Mouse (Mus musculus) heart, adult 2 months (tissue): ENCODE data around the gene Pogz. TPM values are rescaled to one million over a fixed set of nuclear protein-coding genes. Genes with fewer than 3 reads are reported as not detected.

Experiments used
- DNase-seq, 2 experiments: peaks; one replicate each; pipeline ENCODE4 v3.0.0; 2021
- H3K27ac ChIP-seq: fragments of 200-600 bp; 2 replicates; pipeline ENCODE4 v1.8.1; 2022
- H3K27me3 ChIP-seq: fragments of 200-500 bp; 2 replicates; pipeline ENCODE4 v1.6.1; 2012; ENCODE audit warnings: mild to moderate bottlenecking, low read length, inconsistent platforms, mixed read lengths; ENCODE audit not compliant: control insufficient read depth, insufficient read depth
- H3K36me3 ChIP-seq: fragments of 200-500 bp; 2 replicates; pipeline ENCODE4 v1.6.1; 2012; ENCODE audit warnings: low read length, inconsistent platforms; ENCODE audit not compliant: control insufficient read depth, insufficient read depth
- H3K4me1 ChIP-seq: fragments of 200-500 bp; 2 replicates; pipeline ENCODE4 v1.6.1; 2011; ENCODE audit warnings: low read length; ENCODE audit not compliant: control insufficient read depth, insufficient read depth
- H3K4me3 ChIP-seq: fragments of 200-600 bp; 2 replicates; pipeline ENCODE4 v1.8.1; 2022
- H3K79me2 ChIP-seq: fragments of 200-500 bp; replicated peaks from 2 replicates; pipeline ENCODE4 v1.6.1; 2012; ENCODE audit warnings: mild to moderate bottlenecking, inconsistent platforms, low read length, moderate library complexity, mixed read lengths; ENCODE audit not compliant: control insufficient read depth, insufficient read depth
- H3K9ac ChIP-seq: fragments of 200-500 bp; 2 replicates; pipeline ENCODE4 v1.6.1; 2012; ENCODE audit warnings: low read depth, mild to moderate bottlenecking, control low read depth, inconsistent platforms, low read length, mixed read lengths
- CTCF ChIP-seq: fragments of 200-600 bp; IDR thresholded peaks from 2 replicates; pipeline ENCODE4 v1.8.1; 2022; ENCODE audit warnings: antibody characterized with exemption, mild to moderate bottlenecking, moderate library complexity
- EP300 ChIP-seq: fragments of 200-500 bp; IDR thresholded peaks from 2 replicates; pipeline ENCODE4 v1.6.1; 2011; ENCODE audit warnings: low read depth, low read length, control low read depth; ENCODE audit not compliant: insufficient read depth
- POLR2A ChIP-seq: fragments of 200-500 bp; IDR thresholded peaks from 2 replicates; pipeline ENCODE4 v1.6.1; 2011; ENCODE audit warnings: mild to moderate bottlenecking, low read depth, low read length, control low read depth; ENCODE audit not compliant: insufficient read depth
- WGBS: fragments of 180-500 bp; shearing (Covaris S2); methylation state at CpG from one replicate; pipeline ENCODE4 v1.1.7; 2018; 5-methylcytosine and 5-hydroxymethylcytosine counted together
- intact Hi-C: fragments of 180-260 bp; cut with DNase I; formaldehyde crosslinking; loops from one replicate; pipeline ENCODE4 v1.15.1; 2025
- long read RNA-seq: library from polyadenylated mRNA; stranded (forward); transcript quantifications from one replicate; pipeline ENCODE4 v2.0.0, GENCODE M21; 2021
- polyA plus RNA-seq: library from polyadenylated mRNA; depleted of rRNA; stranded (reverse); fragments of >200 nt; gene quantifications from 2 replicates; pipeline ENCODE4 v1.2.3, GENCODE M21; 2012; rRNA removed
- total RNA-seq, 2 experiments: library from RNA; stranded (reverse); gene quantifications; 2 replicates each; pipeline ENCODE4 v1.2.3; 2021

The Pogz gene
- total RNA-seq = 10 to 100 TPM; 17.3 TPM
- polyA plus RNA-seq = 13.7 and 16.4 TPM in 2 replicates
- long read RNA-seq, partial matches to known transcripts = 5 of 5 reads
- long read RNA-seq, other reads (novel, unspliced or antisense) = 0 of 5 reads

DNA sequence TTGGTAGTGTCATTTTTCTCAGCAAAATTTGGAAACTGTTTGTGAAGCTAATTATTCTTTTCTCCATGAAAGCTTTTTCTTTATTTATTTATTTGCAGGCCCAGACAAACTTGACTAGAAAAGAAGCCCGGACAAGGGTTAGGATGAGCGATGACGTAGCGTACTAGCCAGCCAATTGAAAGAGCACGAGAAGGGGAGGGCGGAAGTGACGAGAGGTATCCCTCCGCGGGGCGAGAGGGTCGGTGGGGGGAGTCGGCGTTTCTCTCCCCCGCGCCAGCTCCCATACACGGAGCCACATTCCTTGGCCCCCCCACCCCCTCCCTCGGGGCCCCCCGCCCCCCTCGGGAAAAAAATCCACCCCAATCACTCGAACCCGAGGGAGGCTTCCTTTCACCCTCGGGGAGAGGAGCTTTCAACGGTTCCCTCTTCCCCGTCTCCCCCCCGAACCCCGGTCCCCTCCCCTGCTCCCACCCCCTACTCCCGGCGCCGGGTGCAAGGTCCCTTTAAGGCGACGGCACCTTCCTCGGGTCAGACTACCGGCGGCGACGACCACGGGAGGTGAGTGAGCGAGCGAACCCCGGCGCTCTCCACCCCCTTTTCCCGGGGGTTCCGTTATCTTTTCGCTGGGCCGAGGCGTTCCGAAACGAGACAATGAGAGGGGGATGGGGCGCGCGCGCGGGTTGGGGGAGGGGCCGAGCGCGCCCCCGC lies at the start of gene Pogz:
Gene Pogz (plus strand): TSS at position 385 of the 708 bp plus-strand sequence.
- Histone ChIP-seq H3K4me1 (peaks cover 5% of the 10 kb centered on the region), H3K27me3 (peaks cover 2% of the 10 kb centered on the region; the same call in 1 of the 2 replicates), H3K79me2 (peaks cover 6% of the 10 kb centered on the region), H3K4me3 (peak within 1 kb of the TSS; percentile 80), H3K36me3 (peaks cover 4% of the 10 kb centered on the region), H3K9ac (peak within 1 kb of the TSS; percentile 80), H3K27ac (peak within 1 kb of the TSS; percentile 98)
- TF ChIP-seq CTCF (no peak), EP300 (peak; percentile 91), POLR2A (peak; percentile 44; the same call in 1 of the 2 replicates)
- intact Hi-C loops = loop anchor here (1.0 kb wide), 1 partner anchor 16 kb away; no protein-coding TSS in a partner anchor
- DNase-seq = peak; percentile 94 to 96
- WGBS = under 1% methylated on average over 54 of the region's 57 CpGs

DNA sequence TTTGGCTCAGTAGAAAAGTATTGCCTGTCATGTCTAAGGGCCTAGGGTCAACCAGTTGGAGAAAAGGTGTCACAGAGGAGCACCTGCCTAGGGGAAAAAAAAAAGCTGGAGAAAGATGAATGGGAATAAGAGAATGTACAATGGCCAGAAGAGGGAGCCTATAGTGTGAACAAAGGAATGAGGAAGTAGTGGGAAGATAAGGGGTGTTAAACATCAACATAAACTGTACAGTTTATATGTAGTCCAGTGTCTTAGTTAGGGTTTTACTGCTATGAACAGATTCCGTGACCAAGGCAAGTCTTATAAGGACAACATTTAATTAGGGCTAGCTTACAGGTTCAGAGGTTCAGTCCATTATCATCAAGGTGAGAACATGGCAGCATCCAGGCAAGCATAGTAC lies 48.3 kb upstream of the Pogz start:
- intact Hi-C loops = no loop called here
- WGBS = 95% methylated on average over 1 of the region's 1 CpGs
- H3K79me2 ChIP-seq = no peaks in the 10 kb centered on the region
- H3K9ac ChIP-seq = no peak overlapping the region
- peaks cover 1% of the 10 kb centered on the region; the same call in 1 of the 2 replicates for H3K27me3 ChIP-seq
- H3K4me1 ChIP-seq = peaks cover 1% of the 10 kb centered on the region; the same call in 1 of the 2 replicates
- H3K4me3 ChIP-seq = no peak overlapping the region
- no peak for DNase-seq
- no peak overlapping the region for H3K27ac ChIP-seq
- H3K36me3 ChIP-seq = no peaks in the 10 kb centered on the region
- TF ChIP-seq EP300 (no peak), POLR2A (no peak), CTCF (no peak)

DNA sequence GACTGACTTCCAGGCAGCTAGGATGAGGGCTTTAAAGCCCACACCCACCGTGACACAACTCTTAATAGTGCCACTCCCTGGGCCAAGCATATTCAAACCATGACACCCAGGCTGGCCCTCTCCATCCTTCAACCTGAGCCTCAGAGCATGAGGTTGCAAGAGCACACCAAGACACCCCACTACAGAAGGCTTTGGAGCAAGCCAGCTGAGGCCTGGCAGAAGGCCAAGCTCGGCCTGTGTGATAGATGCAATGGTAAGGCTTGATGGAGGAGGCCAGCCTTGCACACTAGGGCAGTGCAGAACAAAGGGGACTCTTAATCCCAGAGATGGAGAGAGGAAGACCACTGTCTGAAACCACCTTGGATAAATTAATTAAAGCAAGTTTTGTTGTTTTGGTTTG lies 47.9 kb upstream of the Pogz start:
- intact Hi-C loops = no loop called here
- H3K79me2 ChIP-seq = no peaks in the 10 kb centered on the region
- H3K4me3 ChIP-seq = no peak overlapping the region
- no peak for TF ChIP-seq CTCF
- TF ChIP-seq POLR2A = no peak
- no peak for TF ChIP-seq EP300
- no peak overlapping the region for H3K27ac ChIP-seq
- 66% methylated on average over 2 of the region's 2 CpGs for WGBS
- peaks cover 1% of the 10 kb centered on the region; the same call in 1 of the 2 replicates for H3K27me3 ChIP-seq
- no peaks in the 10 kb centered on the region for H3K36me3 ChIP-seq
- H3K9ac ChIP-seq = no peak overlapping the region
- no peak for DNase-seq
- H3K4me1 ChIP-seq = peaks cover 1% of the 10 kb centered on the region; the same call in 1 of the 2 replicates

DNA sequence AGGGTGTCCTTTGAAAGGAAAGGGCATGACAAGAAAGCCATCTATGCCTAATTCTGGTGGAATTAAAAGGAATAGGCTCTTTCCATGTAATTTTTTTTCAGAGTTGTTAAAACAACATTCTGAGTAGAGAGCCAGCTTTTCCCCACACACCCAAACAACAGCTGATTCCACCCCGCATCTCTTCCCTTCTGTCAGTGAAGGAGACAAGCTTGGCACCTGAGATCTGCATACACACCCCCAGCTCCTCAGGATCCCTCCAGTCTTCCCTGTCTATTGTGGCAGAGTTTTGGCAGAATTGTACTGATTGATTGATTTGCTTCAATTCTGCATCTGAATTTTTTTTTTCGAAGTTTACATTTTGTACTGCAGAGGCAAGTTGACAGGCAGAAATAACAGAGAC lies 45.1 kb upstream of the Pogz start:
- H3K4me1 ChIP-seq = no peaks in the 10 kb centered on the region
- no peak overlapping the region for H3K9ac ChIP-seq
- 85% methylated on average over 2 of the region's 2 CpGs for WGBS
- no peak overlapping the region for H3K4me3 ChIP-seq
- intact Hi-C loops = no loop called here
- TF ChIP-seq EP300 = no peak
- TF ChIP-seq POLR2A = no peak
- TF ChIP-seq CTCF = no peak
- no peak for DNase-seq
- no peaks in the 10 kb centered on the region for H3K36me3 ChIP-seq
- no peaks in the 10 kb centered on the region for H3K79me2 ChIP-seq
- H3K27me3 ChIP-seq = peaks cover 1% of the 10 kb centered on the region; the same call in 1 of the 2 replicates
- no peak overlapping the region for H3K27ac ChIP-seq

DNA sequence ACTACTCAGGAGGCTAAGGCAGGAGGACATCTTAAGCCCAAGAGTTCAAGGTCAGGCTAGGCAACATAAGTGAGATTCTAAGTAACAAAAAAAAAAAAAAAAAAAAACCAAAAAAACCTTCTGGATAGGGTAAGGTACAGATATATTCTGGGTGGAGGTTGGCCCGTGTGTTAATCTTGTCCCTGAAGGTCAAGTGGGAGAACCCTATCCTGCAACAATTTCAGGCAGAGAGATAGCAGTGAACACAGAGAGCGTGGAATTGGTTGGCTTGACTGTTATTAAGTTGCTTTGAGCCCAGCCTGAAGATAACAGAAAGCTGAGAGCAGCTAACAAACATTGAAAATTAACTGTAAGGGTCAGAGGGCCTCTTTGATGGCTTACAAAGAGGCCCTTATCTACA lies 43.7 kb upstream of the Pogz start:
- no peak overlapping the region for H3K4me3 ChIP-seq
- H3K4me1 ChIP-seq = no peaks in the 10 kb centered on the region
- no peak overlapping the region for H3K27ac ChIP-seq
- H3K9ac ChIP-seq = no peak overlapping the region
- DNase-seq = no peak
- no peaks in the 10 kb centered on the region for H3K79me2 ChIP-seq
- no peak for TF ChIP-seq CTCF
- no peak for TF ChIP-seq POLR2A
- TF ChIP-seq EP300 = no peak
- 62% methylated on average over 2 of the region's 2 CpGs for WGBS
- H3K36me3 ChIP-seq = no peaks in the 10 kb centered on the region
- intact Hi-C loops = no loop called here
- no peaks in the 10 kb centered on the region for H3K27me3 ChIP-seq

DNA sequence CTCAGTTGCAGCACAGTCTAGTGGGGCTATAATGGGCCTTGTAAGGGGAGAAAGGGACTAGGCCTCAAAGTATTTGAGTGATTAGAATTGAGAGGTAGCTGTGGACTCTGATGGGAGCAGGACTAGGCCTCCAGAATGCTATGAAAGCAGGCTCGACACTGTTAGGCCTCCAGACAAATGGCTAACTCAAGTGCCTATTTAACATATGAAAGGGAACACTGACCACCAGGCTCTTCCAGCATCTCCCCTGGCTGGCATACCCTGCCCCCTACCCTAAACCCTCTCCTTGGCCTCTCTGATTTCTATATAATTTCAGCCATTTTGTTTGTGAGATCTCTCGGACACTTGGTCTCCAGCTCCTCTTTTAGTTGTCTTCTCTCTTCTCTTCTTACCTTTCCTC lies 43.0 kb upstream of the Pogz start:
- Histone ChIP-seq H3K27ac (no peak overlapping the region), H3K36me3 (no peaks in the 10 kb centered on the region), H3K27me3 (no peaks in the 10 kb centered on the region), H3K9ac (no peak overlapping the region), H3K4me1 (no peaks in the 10 kb centered on the region), H3K4me3 (no peak overlapping the region), H3K79me2 (no peaks in the 10 kb centered on the region)
- WGBS = 79% methylated on average over 2 of the region's 2 CpGs
- TF ChIP-seq POLR2A (no peak), EP300 (no peak), CTCF (no peak)
- intact Hi-C loops = no loop called here
- no peak for DNase-seq
